Mouse (Mus musculus) stomach, embryonic 16.5 days (tissue): ENCODE data around the gene 1700056E22Rik. TPM values are rescaled to one million over a fixed set of nuclear protein-coding genes. Genes with fewer than 3 reads are reported as not detected.
A peak's percentile ranks its signal among the peaks of the same experiment; 100 is the strongest.

Experiments
- ATAC-seq: fragments of 200-750 bp; cut with Nextera tagmentation; 2 replicates; pipeline ENCODE4 v1.8.0; 2017; ENCODE audit warnings: moderate number of reproducible peaks, moderate TSS enrichment; ENCODE audit not compliant: insufficient read depth, low FRiP score
- H3K27ac ChIP-seq: fragments of 300-500 bp; sonication (generic); 2 replicates; pipeline ENCODE4 v1.5.1; 2014; ENCODE audit warnings: low read length
- H3K27me3 ChIP-seq: fragments of 300-500 bp; sonication (generic); 2 replicates; pipeline ENCODE4 v1.6.1; 2014; ENCODE audit warnings: low read length, control low read depth, mixed read lengths; ENCODE audit not compliant: control insufficient read depth, insufficient read depth
- H3K36me3 ChIP-seq: fragments of 300-500 bp; sonication (generic); 2 replicates; pipeline ENCODE4 v1.6.1; 2014; ENCODE audit warnings: low read length; ENCODE audit not compliant: control insufficient read depth, insufficient read depth
- H3K4me1 ChIP-seq: fragments of 300-500 bp; sonication (generic); 2 replicates; pipeline ENCODE4 v1.6.1; 2014; ENCODE audit warnings: low read length, control low read depth, mixed read lengths; ENCODE audit not compliant: control insufficient read depth, insufficient read depth
- H3K4me2 ChIP-seq: fragments of 300-500 bp; sonication (generic); 2 replicates; pipeline ENCODE4 v1.6.1; 2014; ENCODE audit warnings: low read depth, low read length, mixed read lengths
- H3K4me3 ChIP-seq: fragments of 300-500 bp; sonication (generic); replicated peaks from 2 replicates; pipeline ENCODE4 v1.5.1; 2014; ENCODE audit warnings: mild to moderate bottlenecking, low read length
- H3K9ac ChIP-seq: fragments of 300-500 bp; sonication (generic); 2 replicates; pipeline ENCODE4 v1.6.1; 2014; ENCODE audit warnings: low read length
- H3K9me3 ChIP-seq: fragments of 300-500 bp; sonication (generic); replicated peaks from 2 replicates; pipeline ENCODE4 v1.6.1; 2016; ENCODE audit warnings: low read length, control low read depth; ENCODE audit not compliant: control insufficient read depth
- WGBS: fragments of 180-500 bp; shearing (Covaris S2); extraction: QIAGEN DNeasy Blood & Tissue Kit; methylation state at CpG from one replicate; pipeline ENCODE4 v1.1.7; 2014; 5-methylcytosine and 5-hydroxymethylcytosine counted together
- polyA plus RNA-seq: library from polyadenylated mRNA; unstranded; fragments of >200 nt; fragmentation: Nextera tagmentation; extraction: Ambion mirVana; gene quantifications from 2 replicates; pipeline ENCODE4 v1.2.1, GENCODE M21; 2015

The 1700056E22Rik gene
- polyA plus RNA-seq, 1 experiment from 2014 or later = 0.84 TPM

- ATAC-seq = no peak
- no peak overlapping the region for H3K4me2 ChIP-seq
- H3K4me3 ChIP-seq = no peak overlapping the region
- H3K27ac ChIP-seq = no peak overlapping the region
- H3K27me3 ChIP-seq = no peaks in the 10 kb centered on the region
- H3K4me1 ChIP-seq = peaks cover 5% of the 10 kb centered on the region; the same call in 1 of the 2 replicates
- no peaks in the 10 kb centered on the region for H3K36me3 ChIP-seq
- 83% methylated on average over 6 of the region's 6 CpGs for WGBS
- no peak overlapping the region for H3K9ac ChIP-seq
- no peaks in the 10 kb centered on the region for H3K9me3 ChIP-seq
These were observed 9.3 kb upstream of the 1700056E22Rik start for GRCm38 (mm10) chr1:184043391-184043790.

GRCm38 (mm10) chr1:184042745-184043144, 8.6 kb upstream of the 1700056E22Rik start:
- H3K4me1 ChIP-seq = peaks cover 1% of the 10 kb centered on the region; the same call in 1 of the 2 replicates
- WGBS = 74% methylated on average over 9 of the region's 9 CpGs
- no peak for ATAC-seq
- no peaks in the 10 kb centered on the region for H3K27me3 ChIP-seq
- no peak overlapping the region for H3K4me3 ChIP-seq
- no peak overlapping the region for H3K4me2 ChIP-seq
- H3K27ac ChIP-seq = peak overlapping the region; percentile 30
- H3K9me3 ChIP-seq = no peaks in the 10 kb centered on the region
- no peak overlapping the region for H3K9ac ChIP-seq
- no peaks in the 10 kb centered on the region for H3K36me3 ChIP-seq

GRCm38 (mm10) chr1:184041778-184042573, 7.9 kb upstream of the 1700056E22Rik start:
- Histone ChIP-seq H3K27me3 (no peaks in the 10 kb centered on the region), H3K4me2 (no peak overlapping the region), H3K9me3 (no peaks in the 10 kb centered on the region), H3K4me3 (no peak overlapping the region), H3K27ac (peak overlapping the region; percentile 58), H3K36me3 (no peaks in the 10 kb centered on the region), H3K4me1 (no peaks in the 10 kb centered on the region; the same call in 1 of the 2 replicates), H3K9ac (no peak overlapping the region)
- 60% methylated on average over 9 of the region's 9 CpGs for WGBS
- ATAC-seq = peak; percentile 85

- Histone ChIP-seq H3K9ac (no peak overlapping the region), H3K27ac (peak overlapping the region; percentile 4; the same call in 1 of the 2 replicates), H3K36me3 (no peaks in the 10 kb centered on the region), H3K4me2 (no peak overlapping the region), H3K4me3 (no peak overlapping the region), H3K27me3 (no peaks in the 10 kb centered on the region), H3K4me1 (no peaks in the 10 kb centered on the region; the same call in 1 of the 2 replicates), H3K9me3 (no peaks in the 10 kb centered on the region)
- ATAC-seq = no peak
- WGBS = 63% methylated on average over 1 of the region's 1 CpGs
These were observed 6.8 kb upstream of the 1700056E22Rik start for GRCm38 (mm10) chr1:184040906-184041305.

- WGBS = 88% methylated on average over 11 of the region's 11 CpGs
These were observed 6.1 kb upstream of the 1700056E22Rik start for GRCm38 (mm10) chr1:184040181-184040580.

GRCm38 (mm10) chr1:184039301-184039700, 5.2 kb upstream of the 1700056E22Rik start:
- Histone ChIP-seq H3K36me3 (no peaks in the 10 kb centered on the region), H3K4me1 (peaks cover 4% of the 10 kb centered on the region; the same call in 1 of the 2 replicates), H3K9ac (no peak overlapping the region), H3K27me3 (no peaks in the 10 kb centered on the region), H3K4me3 (no peak overlapping the region), H3K9me3 (no peaks in the 10 kb centered on the region), H3K27ac (no peak overlapping the region), H3K4me2 (no peak overlapping the region)
- 89% methylated on average over 10 of the region's 10 CpGs for WGBS
- ATAC-seq = no peak

More at GRCm38 (mm10) chr1:184040181-184040580, 6.1 kb upstream of the 1700056E22Rik start:
- ATAC-seq = no peak
- no peaks in the 10 kb centered on the region for H3K36me3 ChIP-seq
- no peak overlapping the region for H3K27ac ChIP-seq
- no peaks in the 10 kb centered on the region for H3K9me3 ChIP-seq
- no peak overlapping the region for H3K9ac ChIP-seq
- no peaks in the 10 kb centered on the region for H3K27me3 ChIP-seq
- peaks cover 4% of the 10 kb centered on the region; the same call in 1 of the 2 replicates for H3K4me1 ChIP-seq
- H3K4me2 ChIP-seq = no peak overlapping the region
- no peak overlapping the region for H3K4me3 ChIP-seq

- Histone ChIP-seq H3K4me1 (peaks cover 4% of the 10 kb centered on the region; the same call in 1 of the 2 replicates), H3K4me3 (no peak overlapping the region), H3K36me3 (no peaks in the 10 kb centered on the region), H3K27me3 (no peaks in the 10 kb centered on the region), H3K4me2 (no peak overlapping the region), H3K27ac (no peak overlapping the region), H3K9ac (no peak overlapping the region), H3K9me3 (no peaks in the 10 kb centered on the region)
- ATAC-seq = no peak
- WGBS = 82% methylated on average over 4 of the region's 4 CpGs
These were observed 3.7 kb upstream of the 1700056E22Rik start for GRCm38 (mm10) chr1:184037802-184038201.

- peak overlapping the region; percentile 77 for H3K4me2 ChIP-seq
- no peaks in the 10 kb centered on the region for H3K9me3 ChIP-seq
- peak overlapping the region; percentile 67 for H3K9ac ChIP-seq
- peak overlapping the region; percentile 62 for H3K4me3 ChIP-seq
- H3K4me1 ChIP-seq = peaks cover 4% of the 10 kb centered on the region; the same call in 1 of the 2 replicates
- peak overlapping the region; percentile 47; the same call in 1 of the 2 replicates for H3K27ac ChIP-seq
- 8% methylated on average over 12 of the region's 12 CpGs for WGBS
- H3K36me3 ChIP-seq = no peaks in the 10 kb centered on the region
- H3K27me3 ChIP-seq = no peaks in the 10 kb centered on the region
- no peak for ATAC-seq
These were observed 1.3 kb upstream of the 1700056E22Rik start for GRCm38 (mm10) chr1:184035346-184035903.

GRCm38 (mm10) chr1:184034741-184035181, 660 bp upstream of the 1700056E22Rik start:
- H3K36me3 ChIP-seq = no peaks in the 10 kb centered on the region
- H3K27ac ChIP-seq = peak overlapping the region; percentile 67
- no peak for ATAC-seq
- H3K4me3 ChIP-seq = peak overlapping the region; percentile 62
- H3K4me1 ChIP-seq = peaks cover 4% of the 10 kb centered on the region; the same call in 1 of the 2 replicates
- whole genome bisulfite sequencing = 0% methylated on average over 12 of the region's 12 CpGs
- no peaks in the 10 kb centered on the region for H3K27me3 ChIP-seq
- H3K4me2 ChIP-seq = peak overlapping the region; percentile 77
- H3K9me3 ChIP-seq = no peaks in the 10 kb centered on the region
- peak overlapping the region; percentile 67 for H3K9ac ChIP-seq
